Comparison of ENCODE assay signal across 7 mouse cellular contexts in the genomic region with DNA sequence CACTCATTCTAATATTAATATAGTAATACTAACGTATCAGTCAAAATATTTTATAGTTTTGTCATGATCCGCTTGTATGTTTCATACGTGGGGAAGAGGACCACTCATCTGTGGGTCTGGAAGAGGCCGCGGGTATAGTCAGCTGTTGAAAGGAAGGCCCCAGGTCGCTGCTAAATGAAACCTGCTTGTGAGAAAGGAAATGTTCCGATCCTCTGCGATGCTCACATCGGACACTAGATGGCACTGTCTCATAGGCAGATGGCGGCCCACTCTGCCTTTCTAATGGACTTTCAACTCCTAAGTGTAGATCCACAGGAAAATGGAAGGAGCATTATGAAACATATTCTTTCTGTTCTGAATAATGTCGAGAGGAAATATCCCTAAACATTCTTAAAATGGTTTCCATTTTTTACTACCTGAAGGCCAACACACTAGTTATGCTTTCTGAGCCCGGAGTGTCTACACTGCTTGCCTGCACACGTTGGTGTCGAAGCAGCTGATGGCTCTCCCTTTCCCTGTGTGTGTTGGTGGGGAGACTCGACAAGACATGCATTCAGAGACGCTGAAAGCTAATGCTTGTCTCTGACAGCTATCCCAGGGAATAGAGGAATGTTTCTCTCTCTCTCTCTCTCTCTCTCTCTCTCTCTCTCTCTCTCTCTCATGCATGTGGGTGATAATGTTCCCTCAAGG.
DNase-seq lines count a peak whose midpoint lies in the region; ATAC-seq and TF ChIP-seq lines count a peak whose summit lies in the region.

No protein-coding gene starts in this region.

- in situ Hi-C loops in Patski (cut with MboI; ENCODE audit: low pct_unique_long_range_greater_than_20kb) = loop anchor here (5.0 to 25.0 kb wide), 4 partner anchors 181 to 1486 kb away; no protein-coding TSS in a partner anchor

- 28% methylated on average over 16 of the region's 16 CpGs for WGBS in forebrain, embryonic 15.5 days
- 29% methylated on average over 16 of the region's 16 CpGs for WGBS in hindbrain, embryonic 16.5 days
- WGBS in midbrain, embryonic 14.5 days = 30% methylated on average over 16 of the region's 16 CpGs

- H3K9me3 ChIP-seq in forebrain, embryonic 15.5 days = no peaks in the 10 kb centered on the region
- no peaks in the 10 kb centered on the region for H3K9me3 ChIP-seq in hindbrain, embryonic 16.5 days (ENCODE audit: control insufficient read depth, low read length)
- H3K9me3 ChIP-seq in midbrain, embryonic 14.5 days (ENCODE audit: control insufficient read depth, low read length) = no peaks in the 10 kb centered on the region

- no peaks in the 10 kb centered on the region for H3K36me3 ChIP-seq in forebrain, embryonic 15.5 days
- H3K36me3 ChIP-seq in hindbrain, embryonic 16.5 days (ENCODE audit: control insufficient read depth, insufficient read depth, low read length) = no peaks in the 10 kb centered on the region
- H3K36me3 ChIP-seq in midbrain, embryonic 14.5 days (ENCODE audit: control insufficient read depth, insufficient read depth, low read length) = no peaks in the 10 kb centered on the region

- no peaks in the 10 kb centered on the region for H3K27me3 ChIP-seq in Patski
- no peaks in the 10 kb centered on the region for H3K27me3 ChIP-seq in forebrain, embryonic 15.5 days
- H3K27me3 ChIP-seq in hindbrain, embryonic 16.5 days (replicated peaks; ENCODE audit: control insufficient read depth, insufficient read depth, low read length) = no peaks in the 10 kb centered on the region
- no peaks in the 10 kb centered on the region for H3K27me3 ChIP-seq in midbrain, embryonic 14.5 days (ENCODE audit: control insufficient read depth, insufficient read depth, low read length)

- no peak overlapping the region for H3K9ac ChIP-seq in forebrain, embryonic 15.5 days (replicated peaks)
- H3K9ac ChIP-seq in hindbrain, embryonic 16.5 days (ENCODE audit: low read depth, low read length) = no peak overlapping the region
- no peak overlapping the region for H3K9ac ChIP-seq in midbrain, embryonic 14.5 days (replicated peaks; ENCODE audit: low read length)

- DNase-seq in Patski (ENCODE audit: low read depth, low spot score) = no peak
- peak; percentile 57 for DNase-seq in cerebellum, adult 11 months
- peak; percentile 71 to 78 for DNase-seq in left cerebral cortex, adult 8-10 months (ENCODE audit: low spot score in 2 of 2)
- peak; percentile 93 for DNase-seq in midbrain, embryonic 14.5 days
- peak; percentile 38 for DNase-seq in spleen, adult 12 weeks (ENCODE audit: low spot score)

- H3K27ac ChIP-seq in forebrain, embryonic 15.5 days (replicated peaks) = no peak overlapping the region
- no peak overlapping the region for H3K27ac ChIP-seq in hindbrain, embryonic 16.5 days (ENCODE audit: low read depth, low read length)
- no peak overlapping the region for H3K27ac ChIP-seq in midbrain, embryonic 14.5 days (replicated peaks; ENCODE audit: low read depth, low read length)

- ATAC-seq in Patski = no peak
- ATAC-seq in forebrain, embryonic 15.5 days (replicated peaks) = peak; percentile 77
- ATAC-seq in hindbrain, embryonic 16.5 days = peak; percentile 75
- ATAC-seq in midbrain, embryonic 14.5 days (ENCODE audit: low FRiP score, low TSS enrichment) = peak; percentile 46; the same call in 1 of the 2 replicates

- CTCF ChIA-PET in Patski (lab: Charles Lee) = interaction anchor here (0.9 to 2.0 kb wide), 11 partner anchors 8 to 675 kb away, joined by 3 to 6 read pairs (median 3); partner anchors contain the start of gene Zfp281

- POLR2A ChIA-PET in Patski (lab: Charles Lee) = interaction anchor here (0.5 kb wide), 1 partner anchor 216 kb away, joined by 3 read pairs; no protein-coding TSS in a partner anchor

- no peak overlapping the region for H3K4me3 ChIP-seq in forebrain, embryonic 15.5 days
- H3K4me3 ChIP-seq in hindbrain, embryonic 16.5 days (ENCODE audit: low read length) = no peak overlapping the region
- no peak overlapping the region for H3K4me3 ChIP-seq in midbrain, embryonic 14.5 days (replicated peaks; ENCODE audit: low read depth, low read length)

- no peak overlapping the region for H3K4me2 ChIP-seq in forebrain, embryonic 15.5 days (replicated peaks)
- no peak overlapping the region for H3K4me2 ChIP-seq in hindbrain, embryonic 16.5 days (ENCODE audit: low read length)
- H3K4me2 ChIP-seq in midbrain, embryonic 14.5 days (ENCODE audit: low read length) = no peak overlapping the region

- peaks cover 3% of the 10 kb centered on the region; the same call in 1 of the 2 replicates for H3K4me1 ChIP-seq in forebrain, embryonic 15.5 days
- H3K4me1 ChIP-seq in hindbrain, embryonic 16.5 days (ENCODE audit: control insufficient read depth, insufficient read depth, low read depth, low read length) = no peaks in the 10 kb centered on the region
- no peaks in the 10 kb centered on the region for H3K4me1 ChIP-seq in midbrain, embryonic 14.5 days (ENCODE audit: control insufficient read depth, insufficient read depth, low read length)

- peak; percentile 94 for TF ChIP-seq CTCF in Patski (IDR thresholded peaks at IDR 0.05)
